Mouse (Mus musculus): ENCODE measurements around the gene Zfp326.

Zfp326 gene

DNA sequence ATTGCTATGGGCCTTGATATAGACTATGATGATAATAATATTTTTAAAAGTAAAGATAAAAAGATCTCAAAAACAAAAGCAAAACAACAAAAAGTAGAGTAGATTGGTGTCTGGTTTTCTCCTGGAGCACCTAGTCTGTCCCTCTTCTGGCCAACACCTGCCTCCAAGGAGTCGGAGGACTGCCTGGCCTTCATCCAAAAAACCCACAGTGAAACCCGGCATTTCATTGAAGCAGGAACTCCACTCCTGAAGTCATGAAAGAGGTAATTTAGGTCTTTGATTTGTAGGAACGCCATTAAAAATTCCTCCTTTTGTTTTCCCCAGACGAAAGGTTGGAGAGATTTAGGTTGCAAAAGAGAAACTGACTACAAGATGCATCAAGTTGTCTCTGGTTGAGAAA, 8.9 kb upstream of the Zfp326 start:
- no peak for DNase-seq (ENCODE audit: low read depth, low spot score)

DNA sequence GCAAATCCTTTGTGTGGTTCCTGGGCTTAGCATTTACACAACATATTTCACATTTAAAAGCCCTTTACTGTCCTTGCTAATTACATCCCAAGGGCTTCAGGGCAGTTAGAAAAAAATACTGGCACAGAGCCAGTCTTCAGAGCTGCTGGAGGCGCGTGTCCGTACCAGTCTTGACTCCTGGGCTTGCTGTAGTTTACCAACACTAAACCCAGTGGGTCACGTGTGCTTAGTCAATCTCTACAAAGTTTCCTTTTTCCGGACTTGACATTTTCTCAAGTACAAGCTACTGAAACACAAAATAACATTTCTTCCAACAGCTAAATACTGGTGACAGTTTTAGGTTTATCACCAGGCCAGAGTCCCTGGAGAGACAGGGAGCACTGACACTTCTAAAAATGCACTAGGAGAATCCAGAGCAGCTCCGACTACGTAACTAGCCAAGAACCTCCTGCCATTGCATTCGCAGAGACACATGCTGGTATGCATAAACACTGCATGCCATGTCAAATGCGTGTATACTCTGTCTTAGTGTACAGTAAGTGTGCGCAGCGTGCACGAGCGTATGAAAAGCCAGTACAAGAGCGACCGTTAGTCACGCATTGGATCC, 8.4 kb upstream of the Zfp326 start:
- DNase-seq (ENCODE audit: low read depth, low spot score): no peak

DNA sequence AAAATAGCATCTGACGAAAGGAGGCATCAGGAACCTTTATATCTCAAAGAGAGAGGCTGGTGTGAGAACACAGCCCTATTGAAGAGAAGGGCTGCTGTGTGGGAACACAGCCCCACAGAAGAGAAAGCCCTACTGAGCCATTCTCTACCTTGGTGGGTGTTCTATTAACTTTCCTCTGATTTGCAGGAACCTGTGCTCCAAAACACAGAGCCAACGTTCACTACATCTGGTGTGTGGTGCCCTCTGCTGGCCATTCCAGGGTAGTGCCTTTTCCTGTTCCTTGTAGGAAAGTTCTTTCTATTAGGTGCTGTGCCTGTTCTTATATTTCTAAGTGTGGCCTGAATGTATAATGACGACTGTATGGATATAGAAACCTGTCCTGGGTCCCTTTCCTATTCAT, 7.8 kb upstream of the Zfp326 start:
- DNase-seq (ENCODE audit: low read depth, low spot score): peak; percentile 63

DNA sequence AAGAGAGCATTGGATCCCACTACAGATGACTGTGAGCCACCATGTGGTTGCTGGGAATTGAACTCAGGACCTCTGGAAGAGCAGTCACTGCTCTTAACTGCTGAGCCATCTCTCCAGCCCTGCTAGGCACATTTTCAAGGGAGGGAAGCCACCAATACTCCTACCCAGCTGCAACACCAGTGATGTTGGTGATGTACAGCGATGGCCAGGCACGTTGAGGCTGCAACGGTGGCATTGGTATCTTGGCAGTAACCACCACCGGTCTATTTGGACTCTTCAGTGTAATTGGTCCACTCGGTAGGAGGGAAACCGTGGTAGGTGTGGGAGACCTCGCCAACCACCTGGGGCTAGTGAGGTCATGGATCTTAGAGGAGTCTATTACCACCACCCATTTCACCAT, 6.6 kb upstream of the Zfp326 start:
- DNase-seq (ENCODE audit: low read depth, low spot score): no peak

DNA sequence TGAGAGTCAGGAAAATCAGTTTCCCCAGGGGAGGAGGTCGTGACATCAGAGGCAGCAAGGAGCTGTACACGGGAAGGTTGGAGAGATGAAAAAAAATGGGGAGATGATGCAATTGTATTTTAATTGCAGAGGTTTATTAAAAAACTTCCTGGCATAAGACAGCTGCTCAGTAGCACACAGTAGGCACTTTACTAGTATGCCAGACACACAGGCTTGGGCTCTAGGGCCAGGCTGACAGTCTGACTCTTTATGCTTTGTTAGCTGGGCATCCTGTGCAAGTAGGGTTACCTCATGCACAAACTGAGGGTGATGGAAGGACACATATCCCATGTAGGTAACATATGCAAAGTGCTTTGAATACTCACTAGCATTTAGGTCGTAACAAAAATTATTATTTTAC, 5.2 kb upstream of the Zfp326 start:
- DNase-seq (ENCODE audit: low read depth, low spot score): no peak

DNA sequence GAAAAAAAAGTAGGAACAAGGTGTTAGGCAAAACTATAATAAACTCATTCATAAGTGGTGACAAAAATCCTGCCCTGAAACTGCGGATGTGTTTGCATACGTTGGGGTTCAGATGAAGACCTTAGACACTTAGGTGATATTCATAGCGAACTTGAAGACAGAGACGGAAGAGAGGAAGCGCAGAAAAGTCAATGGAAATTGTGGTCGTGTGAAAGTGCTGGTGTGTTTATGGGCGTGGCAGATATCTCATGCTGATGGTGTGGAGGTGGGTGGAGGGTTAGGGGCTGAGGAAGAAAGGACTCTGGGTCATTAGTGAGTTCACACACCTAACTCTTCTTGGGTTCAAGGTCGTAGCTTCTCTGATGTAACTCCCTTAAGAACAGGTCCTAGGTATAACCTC, 4.2 kb upstream of the Zfp326 start:
- no peak for DNase-seq (ENCODE audit: low read depth, low spot score)

DNA sequence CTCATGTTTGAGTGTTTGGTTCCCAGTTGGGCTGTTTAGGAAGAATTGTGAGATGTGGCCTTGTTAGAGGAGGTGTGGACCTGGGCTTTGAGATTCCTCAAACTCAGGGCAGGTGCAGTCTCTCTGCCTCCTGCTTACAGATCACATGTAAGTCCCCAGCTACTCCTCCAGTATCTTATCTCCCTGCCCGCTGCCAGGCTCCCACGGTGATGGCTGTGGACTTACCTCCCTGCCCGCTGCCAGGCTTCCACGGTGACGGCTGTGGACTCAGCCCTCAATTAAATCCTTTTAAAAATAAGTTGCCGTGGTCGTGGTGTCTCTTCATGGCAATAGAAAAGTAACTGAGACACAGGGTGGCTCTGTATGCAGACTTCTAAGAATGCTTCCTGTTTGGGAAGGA, 3.4 kb upstream of the Zfp326 start:
- DNase-seq (ENCODE audit: low read depth, low spot score): no peak

DNA sequence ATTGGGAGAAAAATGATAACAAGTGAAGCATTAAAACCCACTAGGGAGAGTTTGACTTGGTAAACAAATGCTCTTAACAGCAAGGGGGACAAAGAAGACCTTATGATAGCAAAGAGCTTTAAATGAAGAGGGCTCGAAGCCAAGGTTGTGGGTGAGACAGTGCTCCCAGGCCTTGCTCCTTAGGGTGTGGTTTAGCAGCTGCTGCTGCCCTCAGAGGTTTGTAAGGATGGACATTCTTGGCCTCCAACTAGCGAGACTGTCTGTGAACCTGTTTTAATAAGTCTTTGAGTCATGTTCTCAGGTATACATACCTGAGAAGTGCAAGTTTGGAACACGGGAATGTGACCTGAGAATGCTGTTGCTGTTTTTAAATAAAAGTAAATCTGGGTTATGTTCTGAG, 2.6 kb upstream of the Zfp326 start:
- DNase-seq (ENCODE audit: low read depth, low spot score): no peak

DNA sequence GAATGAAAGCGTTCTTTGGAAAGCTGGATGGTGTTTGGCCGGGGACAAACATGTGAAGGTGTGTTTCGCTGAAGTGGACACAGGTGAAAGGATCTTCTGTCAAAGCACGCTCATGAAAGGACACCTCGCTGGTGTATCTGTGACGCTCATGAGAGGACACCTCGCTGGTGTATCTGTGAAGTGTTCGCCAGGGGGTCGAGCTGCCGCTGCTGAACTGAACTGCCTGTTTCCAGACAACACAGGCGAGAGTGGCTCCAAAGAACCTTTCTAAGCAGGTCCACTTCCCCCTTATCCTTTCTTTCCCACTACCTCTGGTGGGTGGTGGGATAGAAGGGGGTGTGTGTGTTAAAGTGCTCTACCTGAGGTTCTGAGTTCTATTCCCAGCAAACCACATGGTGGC, 1.9 kb upstream of the Zfp326 start:
- DNase-seq (ENCODE audit: low read depth, low spot score): no peak

DNA sequence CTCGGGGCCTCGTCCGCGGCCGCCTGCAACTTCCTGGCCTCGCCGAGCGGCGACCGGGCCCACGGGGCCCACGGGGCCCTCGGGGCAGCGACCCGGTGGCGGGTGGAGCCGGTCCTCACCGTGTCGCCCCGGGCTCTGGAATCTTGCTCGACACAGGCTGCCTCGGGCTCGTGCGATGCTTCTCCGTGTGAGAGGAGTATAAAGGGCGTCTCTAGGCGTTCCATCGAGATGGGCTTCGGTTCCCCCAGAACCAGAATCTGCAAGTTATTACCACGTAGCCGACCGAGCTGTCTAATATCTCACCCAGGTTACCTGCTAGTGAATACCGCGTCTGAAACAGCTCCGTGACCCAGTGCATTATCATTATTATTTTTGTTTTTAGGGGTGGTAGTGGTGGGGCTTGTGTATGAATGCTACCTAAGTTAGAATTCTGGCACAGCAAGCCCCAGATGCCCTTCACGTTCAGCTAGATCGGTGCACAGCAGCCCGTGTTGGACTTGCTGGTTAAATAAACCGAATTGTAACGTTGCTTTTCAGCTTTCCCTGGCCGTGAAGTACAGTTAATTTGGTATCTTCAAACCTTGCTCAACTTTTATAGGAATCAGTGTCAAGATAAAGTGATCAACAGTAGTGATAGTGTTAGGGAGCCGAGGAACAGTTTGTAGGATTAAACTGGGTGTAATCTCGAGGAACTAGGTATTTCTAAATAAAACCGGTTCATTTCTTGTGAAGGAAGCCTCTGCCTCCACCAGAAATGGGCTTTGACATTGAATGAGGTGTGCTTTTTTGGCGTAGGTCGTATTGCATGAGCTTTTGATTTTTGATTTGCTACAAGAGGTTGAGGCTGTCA, 785 bp downstream of the Zfp326 start:
- peak; percentile 8 for DNase-seq (ENCODE audit: low read depth, low spot score)

DNA sequence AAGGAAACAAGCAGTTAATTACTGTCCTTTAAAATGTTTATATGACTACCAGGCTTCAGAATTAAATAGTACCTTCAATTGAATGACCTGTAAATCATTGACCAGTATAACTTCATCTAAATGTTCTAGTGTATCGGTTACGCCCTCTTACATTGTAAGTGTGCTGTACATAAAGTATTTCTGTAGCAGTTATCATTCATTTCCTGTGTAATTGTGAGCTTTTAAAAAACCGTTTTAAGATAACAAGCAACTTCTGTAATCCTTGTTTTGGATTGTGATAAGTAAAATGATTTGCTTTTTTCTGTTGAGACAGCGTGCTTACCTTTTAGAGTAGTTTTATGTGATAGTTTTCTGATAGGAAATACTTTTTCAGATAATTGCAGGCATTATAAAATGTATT, 11.0 kb downstream of the Zfp326 start:
- no peak for DNase-seq (ENCODE audit: low read depth, low spot score)

DNA sequence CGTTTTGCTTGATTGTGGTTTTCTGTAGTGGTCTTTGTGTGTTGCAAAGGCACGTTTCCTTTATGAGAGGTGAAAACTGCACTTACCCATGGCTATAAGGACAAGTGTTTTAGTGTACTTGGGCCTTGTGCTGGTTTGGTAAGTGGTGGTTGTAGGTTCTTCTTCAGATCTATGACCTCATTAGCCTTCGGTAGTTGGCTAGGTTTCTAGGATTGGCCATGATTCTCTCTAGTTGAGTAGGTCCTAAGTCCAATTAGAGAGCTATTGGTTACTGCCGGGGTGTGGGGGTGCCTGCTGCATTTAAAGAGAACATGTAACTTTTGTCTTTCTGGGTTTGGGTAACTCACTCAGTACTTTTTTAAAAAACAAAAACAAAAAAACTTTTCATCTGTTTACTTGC, 21.8 kb downstream of the Zfp326 start:
- no peak for DNase-seq (ENCODE audit: low read depth, low spot score)

DNA sequence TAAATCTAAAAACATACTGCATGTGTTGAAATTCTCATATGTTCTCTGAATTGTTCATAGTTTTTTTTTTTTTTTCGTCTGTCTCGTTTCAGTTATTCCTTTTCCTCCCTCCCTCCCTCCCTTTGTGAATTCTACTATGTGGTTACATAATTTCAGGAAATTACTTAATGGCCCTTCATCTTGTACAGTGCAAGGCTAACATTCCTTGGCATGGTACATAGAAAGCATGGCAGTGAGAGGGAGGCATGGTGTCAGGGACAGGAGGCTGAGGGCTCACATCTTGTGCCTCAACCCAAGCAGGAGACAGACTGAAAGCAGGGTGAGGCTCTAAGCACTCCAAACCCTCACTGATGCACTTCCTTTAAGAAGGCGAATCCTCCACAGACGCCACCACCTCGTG, 32.8 kb downstream of the Zfp326 start:
- no peak for DNase-seq (ENCODE audit: low read depth, low spot score)

DNA sequence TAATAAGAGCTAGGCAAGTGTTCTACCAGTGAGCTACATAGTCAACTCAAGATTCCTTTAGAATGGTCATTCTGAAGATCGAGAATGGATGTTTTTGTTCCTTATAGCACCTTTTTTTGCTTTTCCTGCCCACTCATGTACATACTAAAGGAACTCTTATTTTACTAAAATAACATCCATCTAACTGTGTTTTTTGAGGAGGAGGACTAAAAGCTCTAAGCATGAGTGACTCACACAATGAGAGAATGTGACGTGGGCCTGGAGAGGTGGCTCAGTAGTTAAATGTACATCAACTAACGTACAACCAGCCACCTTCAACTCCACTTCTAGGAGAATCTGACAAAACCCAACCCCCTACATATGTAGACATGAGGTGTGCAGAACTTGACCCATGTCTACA, 33.3 kb downstream of the Zfp326 start:
- DNase-seq (ENCODE audit: low read depth, low spot score): no peak

DNA sequence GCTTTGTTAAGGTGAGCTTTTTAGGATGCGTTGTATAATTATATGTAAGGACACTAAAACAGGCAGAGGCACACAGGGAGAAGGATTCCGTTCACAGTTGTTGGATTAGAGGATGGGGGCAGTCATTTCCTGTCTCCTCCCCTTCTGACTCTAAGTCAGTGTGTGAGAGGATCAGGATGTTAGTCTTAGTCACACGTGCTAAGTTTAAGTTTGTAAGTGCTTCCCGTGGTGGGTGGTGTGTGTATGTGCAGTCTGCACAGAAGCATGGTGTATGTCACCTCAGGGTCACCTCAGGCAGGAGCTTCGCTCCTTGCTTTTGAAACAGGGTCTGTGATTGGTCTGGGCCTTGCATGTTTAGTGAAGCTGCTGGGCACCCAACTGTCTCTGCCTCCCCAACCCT, 35.1 kb downstream of the Zfp326 start:
- no peak for DNase-seq (ENCODE audit: low read depth, low spot score)

DNA sequence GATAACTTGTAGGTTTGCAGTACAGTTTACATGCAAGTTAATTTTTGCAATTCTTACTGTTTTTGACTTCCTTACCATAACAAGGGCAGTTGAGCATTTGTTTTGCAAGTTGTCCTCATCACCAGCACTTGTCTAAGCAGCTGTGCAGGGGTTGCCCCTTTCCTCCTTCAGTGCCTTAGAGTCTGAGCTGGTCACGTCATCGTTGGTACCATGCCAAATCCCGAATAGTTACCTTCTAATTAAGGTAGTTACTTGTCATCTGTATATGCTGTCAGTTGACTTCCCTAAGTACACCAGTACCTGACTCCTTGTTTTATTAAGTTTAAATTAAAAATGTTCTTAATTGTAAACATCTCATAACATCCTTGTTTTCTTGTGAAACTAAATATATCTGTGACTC, 41.0 kb downstream of the Zfp326 start:
- DNase-seq (ENCODE audit: low read depth, low spot score): no peak

DNA sequence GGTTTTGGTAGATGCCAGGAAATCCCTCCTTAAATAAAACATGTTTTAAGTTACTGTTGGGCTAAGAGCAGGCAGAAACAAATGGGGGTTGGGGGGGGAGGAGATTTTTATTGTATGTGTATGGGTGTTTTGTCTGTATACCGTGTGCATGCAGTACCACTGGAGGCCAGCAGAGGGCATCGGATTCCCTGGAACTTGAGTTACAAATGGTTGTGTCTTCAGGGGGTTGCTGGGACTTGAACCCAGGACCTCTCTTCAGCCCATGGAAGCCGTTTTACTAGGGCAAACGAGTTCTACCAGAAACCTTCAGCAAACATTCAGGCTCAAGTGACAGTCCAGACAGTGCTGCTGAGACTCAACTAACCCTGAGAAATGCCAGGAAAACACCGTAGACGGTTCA, 41.9 kb downstream of the Zfp326 start:
- no peak for DNase-seq (ENCODE audit: low read depth, low spot score)

DNA sequence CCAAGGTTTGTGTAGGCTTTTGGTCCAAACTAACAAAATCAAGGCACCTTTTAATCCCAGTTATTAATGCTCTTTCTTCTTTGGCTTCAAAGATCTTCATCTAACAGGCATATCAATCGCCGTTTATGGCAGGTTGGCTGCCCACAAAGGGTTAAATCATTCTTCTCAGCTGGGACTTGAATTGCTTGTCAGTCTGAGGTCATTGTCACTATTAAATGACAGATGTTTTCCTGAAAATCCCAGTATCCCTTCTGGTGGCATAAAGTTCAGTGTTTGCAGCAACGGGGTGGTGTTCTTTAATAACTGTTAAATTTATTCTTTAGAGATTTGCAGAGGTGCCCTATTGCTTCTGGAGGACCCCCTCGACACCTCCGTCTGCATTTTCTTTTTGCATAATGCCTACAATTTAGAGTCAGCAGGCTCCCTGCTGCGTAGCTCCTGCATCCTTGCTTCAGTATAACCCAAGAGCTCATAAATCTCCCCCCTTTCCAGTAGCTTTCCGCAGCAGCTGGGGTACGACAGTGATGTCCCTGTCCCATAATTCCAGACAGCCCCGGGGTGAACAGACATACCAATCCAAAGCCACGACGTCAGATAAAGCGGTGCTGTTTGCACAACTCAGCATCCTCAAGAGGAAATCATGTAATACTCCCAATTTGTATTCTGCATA, 46.6 kb downstream of the Zfp326 start:
- no peak for DNase-seq (ENCODE audit: low read depth, low spot score)

DNA sequence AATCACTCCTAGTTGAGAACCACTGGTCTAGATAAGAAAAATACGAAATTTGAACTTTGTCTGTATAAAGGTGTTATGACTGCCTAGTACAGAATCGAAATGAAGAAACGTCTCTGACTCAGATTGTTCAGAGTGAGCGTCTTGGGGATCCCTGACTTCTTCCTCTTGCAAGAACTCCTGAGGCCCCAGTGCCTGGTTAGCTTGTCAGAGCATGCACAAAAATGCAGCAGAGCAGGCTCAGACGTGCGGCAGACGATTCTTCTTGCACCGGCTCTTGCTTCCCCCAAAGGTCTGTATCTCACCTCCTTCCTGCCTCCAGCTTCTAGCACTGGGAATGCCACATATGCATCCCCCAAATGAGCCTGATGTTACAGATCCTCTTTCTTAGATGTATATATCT, 48.0 kb downstream of the Zfp326 start:
- no peak for DNase-seq (ENCODE audit: low read depth, low spot score)

DNA sequence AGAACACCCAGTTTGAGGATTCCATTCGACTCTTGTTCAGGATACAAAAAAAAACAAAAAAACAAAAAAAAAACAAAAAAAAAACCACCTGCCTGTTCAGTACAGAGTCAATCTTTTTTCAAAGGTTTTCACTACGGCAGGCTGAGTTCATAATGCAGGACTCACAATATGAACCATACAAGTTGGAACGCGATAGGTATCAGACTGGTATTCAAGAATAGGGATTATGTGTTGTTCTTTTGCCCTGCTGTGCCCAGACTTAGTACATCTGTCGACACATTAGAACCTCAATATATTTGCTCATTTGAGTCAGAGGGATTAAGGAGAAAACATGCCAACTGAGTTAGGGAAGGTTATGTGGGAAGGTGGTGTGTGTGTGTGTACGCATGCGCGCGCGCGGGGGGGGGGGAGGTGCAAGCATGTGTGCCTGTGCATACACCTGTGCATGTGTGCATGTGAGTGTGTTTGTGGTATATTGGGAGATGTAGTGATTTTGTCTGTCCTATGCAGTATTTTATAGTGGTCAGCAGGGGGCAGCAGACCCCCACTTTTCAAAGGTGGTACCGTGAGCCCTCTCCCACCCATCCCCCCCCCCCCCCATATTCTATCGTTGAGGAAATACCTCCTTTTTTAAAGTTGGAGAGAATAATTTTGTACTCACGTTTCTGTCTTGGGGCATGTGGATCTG, 49.3 kb downstream of the Zfp326 start:
- DNase-seq (ENCODE audit: low read depth, low spot score): no peak

DNA sequence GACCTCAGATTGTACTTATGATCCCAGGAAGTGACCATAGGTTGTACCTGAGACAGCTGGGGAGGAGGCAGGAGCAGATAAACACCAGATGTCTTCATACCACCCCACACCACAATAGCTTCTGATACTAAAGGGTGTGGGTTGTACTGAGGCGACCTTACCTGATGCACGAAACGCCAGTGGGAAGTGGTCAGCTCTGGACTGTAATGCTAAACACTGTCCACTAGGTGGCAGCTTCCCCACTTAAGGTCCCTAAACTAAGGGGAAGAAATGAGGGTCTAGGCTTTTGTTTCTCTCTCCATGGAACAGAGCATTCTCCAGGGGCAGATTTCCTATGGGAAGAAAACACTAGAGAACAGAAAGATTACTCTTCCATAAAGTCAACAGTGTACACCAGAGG, 53.9 kb downstream of the Zfp326 start:
- DNase-seq (ENCODE audit: low read depth, low spot score): peak; percentile 20

DNA sequence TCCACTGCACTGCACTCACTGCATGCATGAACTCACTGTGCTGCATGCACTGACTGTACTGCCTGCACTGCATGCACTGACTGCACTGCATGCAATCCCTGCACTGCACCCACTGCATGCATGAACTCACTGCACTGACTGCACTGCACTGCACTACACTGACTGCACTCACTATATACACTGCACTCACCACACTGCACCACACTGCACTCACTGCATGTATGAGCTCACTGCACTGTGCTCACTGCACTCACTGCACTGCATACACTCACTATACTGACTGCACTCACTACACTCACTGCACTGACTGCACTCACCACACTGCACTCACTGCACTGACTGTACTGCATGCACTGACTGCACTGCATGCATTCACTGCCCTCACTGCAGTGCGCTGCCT, 56.0 kb downstream of the Zfp326 start:
- no peak for DNase-seq (ENCODE audit: low read depth, low spot score)
